Mouse (Mus musculus) cerebellum, adult 2 months (tissue): ENCODE data around the gene Bsph2. TPM values are rescaled to one million over a fixed set of nuclear protein-coding genes. Genes with fewer than 3 reads are reported as not detected.

Experiments used
- DNase-seq, 2 experiments: peaks; one replicate each; pipeline ENCODE4 v3.0.0; 2021
- H3K27ac ChIP-seq: fragments of 200-500 bp; 2 replicates; pipeline ENCODE4 v1.5.1; 2012; ENCODE audit warnings: low read length, control low read depth, inconsistent platforms; ENCODE audit not compliant: insufficient read depth
- H3K27me3 ChIP-seq: fragments of 200-500 bp; 2 replicates; pipeline ENCODE4 v1.6.1; 2012; ENCODE audit warnings: inconsistent platforms, mild to moderate bottlenecking, low read length, moderate library complexity; ENCODE audit not compliant: control insufficient read depth, insufficient read depth
- H3K4me1 ChIP-seq: fragments of 200-500 bp; 2 replicates; pipeline ENCODE4 v1.6.1; 2011; ENCODE audit warnings: low read length; ENCODE audit not compliant: control insufficient read depth, insufficient read depth
- H3K4me3 ChIP-seq: fragments of 200-500 bp; replicated peaks from 2 replicates; pipeline ENCODE3; 2011; ENCODE audit warnings: mild to moderate bottlenecking, low read depth, low read length, control low read depth; ENCODE audit not compliant: insufficient read depth
- CTCF ChIP-seq: fragments of 200-500 bp; IDR thresholded peaks from 2 replicates; pipeline ENCODE4 v1.5.1; 2011; ENCODE audit warnings: low read depth, mild to moderate bottlenecking, control low read depth, low read length, moderate library complexity, borderline replicate concordance; ENCODE audit not compliant: insufficient read depth
- POLR2A ChIP-seq: fragments of 200-500 bp; IDR thresholded peaks from 2 replicates; pipeline ENCODE4 v1.6.1; 2011; ENCODE audit warnings: low read length, control low read depth, borderline replicate concordance; ENCODE audit not compliant: insufficient read depth
- WGBS: fragments of 180-500 bp; shearing (Covaris S2); methylation state at CpG from one replicate; pipeline ENCODE4 v1.1.7; 2018; 5-methylcytosine and 5-hydroxymethylcytosine counted together
- polyA plus RNA-seq: library from polyadenylated mRNA; depleted of rRNA; stranded (reverse); fragments of >200 nt; gene quantifications from 2 replicates; pipeline ENCODE4 v1.2.3, GENCODE M21; 2012; rRNA removed

Bsph2 gene
- polyA plus RNA-seq = not detected in 2 replicates

GRCm38 (mm10) chr7:13570967-13571366, at the start of gene Bsph2:
Gene Bsph2 (minus strand): TSS chr7:13571067.
- Histone ChIP-seq H3K27me3 (no peaks in the 10 kb centered on the region), H3K4me1 (no peaks in the 10 kb centered on the region), H3K4me3 (no peak within 1 kb of the TSS), H3K27ac (no peak within 1 kb of the TSS)
- TF ChIP-seq POLR2A (no peak), CTCF (no peak)
- DNase-seq = no peak

DNA sequence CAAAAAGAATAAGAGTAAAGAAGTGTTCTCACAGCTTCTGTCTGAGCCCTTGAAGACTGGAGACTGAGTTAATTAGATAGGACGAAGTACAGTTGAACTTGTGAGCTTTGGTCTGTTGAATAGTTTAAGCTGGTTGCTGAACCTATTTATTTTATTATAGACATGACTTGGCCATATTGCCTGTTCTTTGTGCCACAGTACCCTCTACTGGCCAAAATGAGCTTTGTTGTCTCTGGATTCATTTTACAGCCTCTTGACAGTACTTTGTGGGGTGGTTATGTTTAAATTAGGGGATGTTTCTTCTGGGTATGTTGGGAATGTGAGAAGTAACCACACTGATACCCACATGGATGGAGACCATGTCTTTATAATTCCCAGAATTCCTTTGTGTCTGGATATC, 59.3 kb downstream of the Bsph2 start:
- Histone ChIP-seq H3K27me3 (no peaks in the 10 kb centered on the region), H3K4me3 (no peak overlapping the region), H3K4me1 (no peaks in the 10 kb centered on the region), H3K27ac (no peak overlapping the region)
- no peak for DNase-seq
- TF ChIP-seq POLR2A (no peak), CTCF (no peak)
- 68% methylated on average over 1 of the region's 1 CpGs for WGBS

Other genes with a start within 250 kb of the Bsph2 start
- 0.46 and 0.82 TPM in 2 replicates for gene Pla2g4c, start 246.4 kb downstream of the Bsph2 start, polyA plus RNA-seq
- gene Cabp5, start 172.9 kb downstream of the Bsph2 start, polyA plus RNA-seq = 0.11 and 0.32 TPM in 2 replicates
- gene Bsph1, start 120.2 kb downstream of the Bsph2 start, polyA plus RNA-seq = not detected in 2 replicates
- not detected in 2 replicates for gene Sult2a5, start 52.9 kb upstream of the Bsph2 start, polyA plus RNA-seq
- gene Sult2a2, start 162.4 kb upstream of the Bsph2 start, polyA plus RNA-seq = not detected in 2 replicates